Mouse (Mus musculus) MEL (cell line): ENCODE data around the gene Men1. TPM values are rescaled to one million over a fixed set of nuclear protein-coding genes. Genes with fewer than 3 reads are reported as not detected.

Experiments
- DNase-seq: peaks from one replicate; pipeline ENCODE4 v3.0.0; 2011; ENCODE audit warnings: low read depth, low spot score
- H3K27ac ChIP-seq: 2 replicates; pipeline ENCODE4 v1.5.1; 2012; ENCODE audit warnings: low read depth, mild to moderate bottlenecking, control low read depth, low read length, moderate library complexity; ENCODE audit not compliant: control insufficient read depth
- H3K27me3 ChIP-seq, 2 experiments: fragments of 150-350 bp in 1 of 2; sonication (generic) in 1 of 2; 2 replicates each; pipeline ENCODE4 v1.6.1; 2012; ENCODE audit warnings: low read length in 2 of 2, mild to moderate bottlenecking in 2 of 2, improper control_type of control experiment in 1 of 2, moderate library complexity in 1 of 2; ENCODE audit not compliant: insufficient read depth in 2 of 2, control insufficient read depth in 1 of 2
- H3K36me3 ChIP-seq, 2 experiments: 2 replicates each; pipeline ENCODE4 v1.6.1; 2012 to 2014; ENCODE audit warnings: low read length in 2 of 2, improper control_type of control experiment in 1 of 2, inconsistent platforms in 1 of 2, mild to moderate bottlenecking in 1 of 2; ENCODE audit not compliant: insufficient read depth in 2 of 2, control insufficient read depth in 1 of 2
- H3K4me1 ChIP-seq, 2 experiments: fragments of 150-350 bp in 1 of 2; sonication (generic) in 1 of 2; 2 replicates each; pipeline ENCODE4 v1.6.1; 2012; ENCODE audit warnings: low read length in 2 of 2, improper control_type of control experiment in 1 of 2, mild to moderate bottlenecking in 1 of 2; ENCODE audit not compliant: insufficient read depth in 2 of 2, control insufficient read depth in 1 of 2
- H3K4me3 ChIP-seq, 2 experiments: fragments of 150-350 bp in 1 of 2; sonication (generic) in 1 of 2; 2 replicates each; pipeline ENCODE4 v1.5.1; 2012; ENCODE audit warnings: low read depth in 2 of 2, low read length in 2 of 2, mild to moderate bottlenecking in 2 of 2, moderate library complexity in 2 of 2, control low read depth in 1 of 2, improper control_type of control experiment in 1 of 2; ENCODE audit not compliant: control insufficient read depth in 1 of 2, insufficient read depth in 1 of 2
- H3K79me2 ChIP-seq: 2 replicates; pipeline ENCODE4 v1.6.1; 2012; ENCODE audit warnings: mild to moderate bottlenecking, low read length, moderate library complexity; ENCODE audit not compliant: control insufficient read depth, poor library complexity, insufficient read depth
- H3K9ac ChIP-seq: 2 replicates; pipeline ENCODE4 v1.6.1; 2012; ENCODE audit warnings: low read depth, mild to moderate bottlenecking, control low read depth, low read length, moderate library complexity; ENCODE audit not compliant: control insufficient read depth, poor library complexity, severe bottlenecking
- H3K9me3 ChIP-seq: fragments of 150-350 bp; sonication (generic); replicated peaks from 2 replicates; pipeline ENCODE4 v1.6.1; 2012; ENCODE audit warnings: mild to moderate bottlenecking, low read length, improper control_type of control experiment, moderate library complexity; ENCODE audit not compliant: insufficient read depth
- BHLHE40 ChIP-seq: IDR thresholded peaks from 2 replicates; pipeline ENCODE4 v1.6.1; 2012; ENCODE audit warnings: low read depth, mild to moderate bottlenecking, inconsistent platforms, low read length, improper control_type of control experiment, borderline replicate concordance
- CHD1 ChIP-seq: IDR thresholded peaks from 2 replicates; pipeline ENCODE4 v1.6.1; 2012; ENCODE audit warnings: low read depth, mild to moderate bottlenecking, inconsistent platforms, low read length, improper control_type of control experiment
- CHD2 ChIP-seq: IDR thresholded peaks from 2 replicates; pipeline ENCODE4 v1.6.1; 2011; ENCODE audit warnings: low read length, improper control_type of control experiment
- E2F4 ChIP-seq: IDR thresholded peaks from 2 replicates; pipeline ENCODE4 v1.6.1; 2011; ENCODE audit warnings: low read depth, low read length, improper control_type of control experiment, borderline replicate concordance
- ELF1 ChIP-seq: IDR thresholded peaks from 2 replicates; pipeline ENCODE4 v1.6.1; 2014; ENCODE audit warnings: low read depth, mild to moderate bottlenecking, inconsistent platforms, low read length, improper control_type of control experiment, moderate library complexity
- ETS1 ChIP-seq: IDR thresholded peaks from 2 replicates; pipeline ENCODE4 v1.6.1; 2012; ENCODE audit warnings: low read depth, mild to moderate bottlenecking, inconsistent platforms, low read length, improper control_type of control experiment, moderate library complexity
- HCFC1 ChIP-seq: IDR thresholded peaks from 2 replicates; pipeline ENCODE4 v1.6.1; 2012; ENCODE audit warnings: low read depth, mild to moderate bottlenecking, inconsistent platforms, low read length, improper control_type of control experiment, moderate library complexity
- KAT2A ChIP-seq: conservative IDR thresholded peaks from 2 replicates; pipeline ENCODE4 v1.6.1; 2012; ENCODE audit warnings: low read depth, low read length, improper control_type of control experiment, inconsistent platforms
- MAX ChIP-seq: IDR thresholded peaks from 2 replicates; pipeline ENCODE4 v1.6.1; 2011; ENCODE audit warnings: low read length, improper control_type of control experiment
- MAZ ChIP-seq: IDR thresholded peaks from 2 replicates; pipeline ENCODE4 v1.6.1; 2012; ENCODE audit warnings: low read depth, mild to moderate bottlenecking, inconsistent platforms, low read length, improper control_type of control experiment
- MXI1 ChIP-seq: IDR thresholded peaks from 2 replicates; pipeline ENCODE4 v1.6.1; 2011; ENCODE audit warnings: mild to moderate bottlenecking, low read depth, low read length, improper control_type of control experiment
- MYC ChIP-seq: IDR thresholded peaks from 2 replicates; pipeline ENCODE4 v1.6.1; 2011; ENCODE audit warnings: low read depth, mild to moderate bottlenecking, low read length, improper control_type of control experiment, moderate library complexity
- POLR2A ChIP-seq, 2 experiments: IDR thresholded peaks; 2 replicates each; pipeline ENCODE4 v1.6.1; 2011 to 2012; ENCODE audit warnings: low read length in 2 of 2, mild to moderate bottlenecking in 2 of 2, control low read depth in 1 of 2, improper control_type of control experiment in 1 of 2, low read depth in 1 of 2, moderate library complexity in 1 of 2; ENCODE audit not compliant: control insufficient read depth in 1 of 2, insufficient read depth in 1 of 2, poor library complexity in 1 of 2
- POLR2AphosphoS5 ChIP-seq: IDR thresholded peaks from 2 replicates; pipeline ENCODE4 v1.6.1; 2012; ENCODE audit warnings: low read depth, borderline replicate concordance, mild to moderate bottlenecking, inconsistent platforms, low read length, moderate library complexity, mixed read lengths
- SIN3A ChIP-seq: IDR thresholded peaks from 2 replicates; pipeline ENCODE4 v1.6.1; 2012; ENCODE audit warnings: low read length, improper control_type of control experiment, inconsistent platforms
- TBP ChIP-seq: IDR thresholded peaks from 2 replicates; pipeline ENCODE4 v1.8.0; 2011; ENCODE audit warnings: low read depth, low read length, improper control_type of control experiment
- UBTF ChIP-seq: IDR thresholded peaks from 2 replicates; pipeline ENCODE4 v1.6.1; 2012; ENCODE audit warnings: low read depth, mild to moderate bottlenecking, inconsistent platforms, low read length, improper control_type of control experiment, moderate library complexity, borderline replicate concordance; ENCODE audit not compliant: insufficient read depth
- USF2 ChIP-seq, 2 experiments: IDR thresholded peaks; 2 replicates each; pipeline ENCODE4 v1.6.1; 2011 to 2012; ENCODE audit warnings: improper control_type of control experiment in 2 of 2, low read length in 2 of 2, borderline replicate concordance in 1 of 2, inconsistent platforms in 1 of 2, low read depth in 1 of 2, mild to moderate bottlenecking in 1 of 2; ENCODE audit not compliant: insufficient read depth in 1 of 2
- ZC3H11A ChIP-seq: IDR thresholded peaks from 2 replicates; pipeline ENCODE4 v1.6.1; 2012; ENCODE audit warnings: low read depth, mild to moderate bottlenecking, inconsistent platforms, low read length, improper control_type of control experiment
- ZNF384 ChIP-seq: IDR thresholded peaks from 2 replicates; pipeline ENCODE4 v1.6.1; 2012; ENCODE audit warnings: low read depth, mild to moderate bottlenecking, inconsistent platforms, low read length, improper control_type of control experiment
- polyA plus RNA-seq, 2 experiments: library from polyadenylated mRNA; stranded (reverse) in 1 of 2; unstranded in 1 of 2; fragments of >175 nt in 1 of 2; fragments of >200 nt in 1 of 2; gene quantifications; 2 replicates each; pipeline versions ENCODE4 v1.2.1 to v1.2.4; 2012; ENCODE audit warnings: low replicate concordance in 2 of 2, low read depth in 1 of 2; ENCODE audit not compliant: insufficient read length in 2 of 2, insufficient read depth in 1 of 2, missing spikeins in 1 of 2
- total RNA-seq: library from RNA; depleted of rRNA; stranded (reverse); fragments of 300-350 nt; gene quantifications from 2 replicates; pipeline ENCODE4 v1.2.3, GENCODE M21; 2012

Men1 gene
- total and polyA plus RNA-seq, 3 experiments = 39.4 to 132 TPM; not detected in 1

DNA sequence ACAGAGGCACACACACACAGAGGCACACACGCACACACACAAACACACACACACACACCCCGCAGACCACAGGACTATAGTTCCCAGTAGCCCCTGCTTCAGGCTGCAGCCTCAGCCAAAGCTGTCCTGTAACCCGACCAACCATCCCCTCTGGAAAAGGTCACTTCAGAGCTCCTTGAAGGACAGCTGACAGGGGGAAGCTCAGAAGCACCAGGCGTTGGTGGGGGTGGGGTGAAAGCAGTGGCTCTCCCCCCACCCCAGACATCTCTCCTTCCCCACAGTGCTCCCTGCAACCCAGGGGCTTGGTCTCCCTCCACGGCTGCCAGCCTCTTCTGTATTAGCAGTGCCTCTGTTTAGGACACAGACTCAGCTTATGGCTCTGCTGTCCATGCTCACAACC lies 48.7 kb downstream of the Men1 start:
- H3K79me2 ChIP-seq = no peaks in the 10 kb centered on the region
- no peaks in the 10 kb centered on the region for H3K36me3 ChIP-seq
- no peaks in the 10 kb centered on the region for H3K9me3 ChIP-seq
- H3K9ac ChIP-seq = no peak overlapping the region
- H3K27ac ChIP-seq = no peak overlapping the region
- H3K27me3 ChIP-seq = no peaks in the 10 kb centered on the region
- no peak for DNase-seq
- TF ChIP-seq KAT2A = no peak
- no peak for TF ChIP-seq CHD1
- no peak for TF ChIP-seq BHLHE40
- no peak for TF ChIP-seq ETS1
- no peak for TF ChIP-seq HCFC1
- TF ChIP-seq MYC = no peak
- no peak for TF ChIP-seq ELF1
- TF ChIP-seq USF2 (IDR thresholded peaks at IDR 0.05; ENCODE audit: borderline replicate concordance in 1 of 2, insufficient read depth in 1 of 2, low read depth in 1 of 2, low read length in 2 of 2) = no peak
- TF ChIP-seq ZNF384 = no peak
- TF ChIP-seq MAX = no peak
- no peak for TF ChIP-seq POLR2A (IDR thresholded peaks at IDR 0.05; ENCODE audit: control insufficient read depth in 1 of 2, insufficient read depth in 1 of 2, low read depth in 1 of 2, low read length in 2 of 2, poor library complexity in 1 of 2)
- no peak for TF ChIP-seq MXI1
- no peak for TF ChIP-seq CHD2
- H3K4me1 ChIP-seq = no peaks in the 10 kb centered on the region
- no peak overlapping the region for H3K4me3 ChIP-seq

DNA sequence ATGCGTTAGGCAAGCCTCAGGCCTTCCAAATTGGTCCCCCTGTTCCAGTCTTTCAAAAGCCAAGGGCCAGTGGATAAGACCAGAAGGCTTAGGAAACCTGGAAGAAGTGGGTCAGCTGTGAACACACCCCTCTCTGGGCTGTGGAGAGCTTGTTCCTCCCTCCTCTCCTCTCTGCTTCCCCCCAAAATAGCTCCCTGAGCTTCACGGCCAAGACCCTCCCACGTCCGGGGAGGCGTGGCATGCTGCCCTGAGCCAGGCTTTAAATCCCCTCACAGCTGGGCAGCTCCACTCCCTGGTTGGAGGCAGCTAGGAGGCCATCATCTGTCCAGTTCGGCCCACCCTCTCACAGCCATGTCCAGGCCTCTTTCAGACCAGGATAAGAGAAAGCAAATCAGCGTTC lies 49.3 kb downstream of the Men1 start, which contains the start of gene Pygm:
Pygm (plus strand) TSS at position 272 of the 400 bp plus-strand sequence.
- Histone ChIP-seq H3K9me3 (no peaks in the 10 kb centered on the region), H3K27ac (no peak within 1 kb of the TSS), H3K4me1 (no peaks in the 10 kb centered on the region), H3K9ac (no peak within 1 kb of the TSS), H3K27me3 (no peaks in the 10 kb centered on the region), H3K36me3 (no peaks in the 10 kb centered on the region), H3K79me2 (no peaks in the 10 kb centered on the region), H3K4me3 (no peak within 1 kb of the TSS)
- DNase-seq = no peak
- TF ChIP-seq TBP (no peak), POLR2A (IDR thresholded peaks at IDR 0.05; ENCODE audit: control insufficient read depth in 1 of 2, insufficient read depth in 1 of 2, low read depth in 1 of 2, low read length in 2 of 2, poor library complexity in 1 of 2) (no peak), ELF1 (no peak), UBTF (no peak), ZC3H11A (no peak), ZNF384 (no peak), MAZ (no peak), SIN3A (no peak), USF2 (IDR thresholded peaks at IDR 0.05; ENCODE audit: borderline replicate concordance in 1 of 2, insufficient read depth in 1 of 2, low read depth in 1 of 2, low read length in 2 of 2) (no peak), POLR2AphosphoS5 (no peak), E2F4 (no peak), KAT2A (no peak)
